ENCODE assay signal across 9 mouse cellular contexts in genomic region chr7:45234922-45235571, GRCm38 (mm10). TPM values are rescaled to one million over a fixed set of nuclear protein-coding genes. Genes with fewer than 3 reads are reported as not detected.
DNase-seq lines count a peak whose midpoint lies in the region; ATAC-seq and TF ChIP-seq lines count a peak whose summit lies in the region.
"Had no signal": no experiment of that assay in that cellular context is flagged by ENCODE, and none has a peak within 500 bp of the region (broad histone marks: within the 10 kb centered on the region; RNA-seq: fewer than 3 reads in every experiment).

No protein-coding gene starts in this region.

- peak overlapping the region; percentile 33; the same call in 1 of the 2 replicates for H3K4me3 ChIP-seq in heart, adult 2 months
- H3K4me3 ChIP-seq in lung, embryonic 15.5 days = peak overlapping the region; percentile 27
- H3K4me3 ChIP-seq in stomach, embryonic 15.5 days (replicated peaks) = peak overlapping the region; percentile 20

- WGBS in heart, adult 2 months = 19% methylated on average over 21 of the region's 21 CpGs
- 7% methylated on average over 21 of the region's 21 CpGs for WGBS in lung, embryonic 15.5 days
- WGBS in stomach, embryonic 15.5 days = 6% methylated on average over 21 of the region's 21 CpGs

- H3K36me3 ChIP-seq in heart, adult 2 months (ENCODE audit: control insufficient read depth, insufficient read depth, low read length) = no peaks in the 10 kb centered on the region
- H3K36me3 ChIP-seq in lung, embryonic 15.5 days = peaks cover 25% of the 10 kb centered on the region
- H3K36me3 ChIP-seq in stomach, embryonic 15.5 days = peaks cover 15% of the 10 kb centered on the region; the same call in 1 of the 2 replicates

- no peak for TF ChIP-seq CTCF in heart, adult 2 months (IDR thresholded peaks at IDR 0.05)

- TF ChIP-seq POLR2A in heart, adult 2 months (IDR thresholded peaks at IDR 0.05; ENCODE audit: insufficient read depth, low read depth, low read length) = peak; percentile 56

- no peaks in the 10 kb centered on the region for H3K79me2 ChIP-seq in heart, adult 2 months (replicated peaks; ENCODE audit: control insufficient read depth, insufficient read depth, low read length)

- DNase-seq in Muller cell, postnatal 12 days (ENCODE audit: inconsistent ontology term) = peak; percentile 66
- DNase-seq in brain, adult 2 months (ENCODE audit: low read depth, low spot score) = peak; percentile 57
- peak; percentile 56 to 60 for DNase-seq in heart, adult 2 months
- peak; percentile 32 for DNase-seq in kidney, adult 9 months
- no peak for DNase-seq in spleen, postnatal 4 days (ENCODE audit: low spot score in 2 of 2)

- H3K9me3 ChIP-seq in lung, embryonic 15.5 days = no peaks in the 10 kb centered on the region
- no peaks in the 10 kb centered on the region for H3K9me3 ChIP-seq in stomach, embryonic 15.5 days

- H3K4me1 ChIP-seq in heart, adult 2 months (ENCODE audit: control insufficient read depth, insufficient read depth, low read length) = peaks cover 6% of the 10 kb centered on the region
- H3K4me1 ChIP-seq in lung, embryonic 15.5 days = peaks cover 37% of the 10 kb centered on the region
- H3K4me1 ChIP-seq in stomach, embryonic 15.5 days = peaks cover 27% of the 10 kb centered on the region

- intact Hi-C loops in heart, adult 2 months (cut with DNase I) = no loop called here

- 0 out of 2 replicates have a peak overlapping the region, but pooled peaks have one; percentile 6 for H3K9ac ChIP-seq in heart, adult 2 months (ENCODE audit: low read depth, low read length)
- no peak overlapping the region for H3K9ac ChIP-seq in lung, embryonic 15.5 days
- H3K9ac ChIP-seq in stomach, embryonic 15.5 days = 0 out of 2 replicates have a peak overlapping the region, but pooled peaks have one; percentile 14

- TF ChIP-seq EP300 in heart, adult 2 months (IDR thresholded peaks at IDR 0.05; ENCODE audit: insufficient read depth, low read depth, low read length) = no peak

- H3K4me2 ChIP-seq in lung, embryonic 15.5 days = peak overlapping the region; percentile 58
- peak overlapping the region; percentile 44 for H3K4me2 ChIP-seq in stomach, embryonic 15.5 days

- H3K27me3 ChIP-seq in heart, adult 2 months (ENCODE audit: control insufficient read depth, insufficient read depth, low read length) = no peaks in the 10 kb centered on the region
- H3K27me3 ChIP-seq in lung, embryonic 15.5 days = no peaks in the 10 kb centered on the region
- H3K27me3 ChIP-seq in stomach, embryonic 15.5 days (replicated peaks) = peaks cover 4% of the 10 kb centered on the region; the same call in 1 of the 2 replicates

- H3K27ac ChIP-seq in heart, adult 2 months = peak overlapping the region; percentile 43; the same call in 1 of the 2 replicates
- peak overlapping the region; percentile 38 for H3K27ac ChIP-seq in lung, embryonic 15.5 days
- peak overlapping the region; percentile 54; the same call in 1 of the 2 replicates for H3K27ac ChIP-seq in stomach, embryonic 15.5 days

- ATAC-seq in lung, embryonic 15.5 days (ENCODE audit: borderline replicate concordance, extremely low read depth, low FRiP score, low TSS enrichment) = peak; percentile 78
- peak; percentile 71 for ATAC-seq in stomach, embryonic 15.5 days (ENCODE audit: insufficient read depth, low FRiP score, low read depth)
- no peak for ATAC-seq in activated CD4-positive, CD25-positive, alpha-beta regulatory T cell, adult 4 months

RNA-seq across cellular contexts. Expression of gene Cd37, which starts 3.9 kb away (rescaled TPM):
- 1 to 10 TPM; 3.1 to 4.3 TPM for total RNA-seq in heart, adult 2 months (2021)
- polyA plus RNA-seq in heart, adult 2 months (2012; rRNA removed) = 10.0 and 21.2 TPM in 2 replicates
- 3.1 and 3.8 TPM in 2 replicates for polyA plus RNA-seq in lung, embryonic 15.5 days (2015; fragmentation: Nextera tagmentation; extraction: Ambion mirVana)
- 4.2 and 7.1 TPM in 2 replicates for polyA plus RNA-seq in stomach, embryonic 15.5 days (2015; fragmentation: Nextera tagmentation; extraction: Ambion mirVana)
- polyA plus RNA-seq in activated CD4-positive, CD25-positive, alpha-beta regulatory T cell, adult 4 months (2017; shearing (Covaris generic)) = 100 to 1,000 TPM; 420 to 495 TPM

RNA-seq across cellular contexts. Expression of gene Slc6a16, which starts 5.8 kb away (rescaled TPM):
- total RNA-seq in heart, adult 2 months (2021) = not detected
- polyA plus RNA-seq in heart, adult 2 months (2012; rRNA removed) = 0.15 TPM in 1 of 2 replicates, not detected in the other
- 0.16 TPM in 1 of 2 replicates, not detected in the other for polyA plus RNA-seq in lung, embryonic 15.5 days (2015; fragmentation: Nextera tagmentation; extraction: Ambion mirVana)
- polyA plus RNA-seq in stomach, embryonic 15.5 days (2015; fragmentation: Nextera tagmentation; extraction: Ambion mirVana) = not detected in 2 replicates
- polyA plus RNA-seq in activated CD4-positive, CD25-positive, alpha-beta regulatory T cell, adult 4 months (2017; shearing (Covaris generic)) = not detected
- total RNA-seq: common myeloid progenitor, adult 5-6 weeks had no signal

RNA-seq across cellular contexts. Expression of gene Tead2, which starts 19.5 kb away (rescaled TPM):
- total RNA-seq in heart, adult 2 months (2021) = 10 to 100 TPM in 1 of 2 experiments, 1 to 10 TPM in 1; 6.2 to 10.8 TPM
- 13.1 and 14.0 TPM in 2 replicates for polyA plus RNA-seq in heart, adult 2 months (2012; rRNA removed)
- 180 and 183 TPM in 2 replicates for polyA plus RNA-seq in lung, embryonic 15.5 days (2015; fragmentation: Nextera tagmentation; extraction: Ambion mirVana)
- polyA plus RNA-seq in stomach, embryonic 15.5 days (2015; fragmentation: Nextera tagmentation; extraction: Ambion mirVana) = 123 and 141 TPM in 2 replicates
- 1 to 10 TPM; 1.5 to 2.8 TPM for polyA plus RNA-seq in activated CD4-positive, CD25-positive, alpha-beta regulatory T cell, adult 4 months (2017; shearing (Covaris generic))

RNA-seq across cellular contexts. Expression of gene Dkkl1, which starts 23.1 kb away (rescaled TPM):
- not detected for total RNA-seq in heart, adult 2 months (2021)
- polyA plus RNA-seq in heart, adult 2 months (2012; rRNA removed) = 0.37 and 0.73 TPM in 2 replicates
- polyA plus RNA-seq in lung, embryonic 15.5 days (2015; fragmentation: Nextera tagmentation; extraction: Ambion mirVana) = 0.54 and 1.1 TPM in 2 replicates
- polyA plus RNA-seq in stomach, embryonic 15.5 days (2015; fragmentation: Nextera tagmentation; extraction: Ambion mirVana) = 1.1 and 1.4 TPM in 2 replicates
- 10 to 100 TPM; 20.6 to 24.7 TPM for polyA plus RNA-seq in activated CD4-positive, CD25-positive, alpha-beta regulatory T cell, adult 4 months (2017; shearing (Covaris generic))

RNA-seq across cellular contexts. Expression of gene Ccdc155, which starts 30.4 kb away (rescaled TPM):
- total RNA-seq in heart, adult 2 months (2021) = not detected
- polyA plus RNA-seq in heart, adult 2 months (2012; rRNA removed) = 0.06 and 0.12 TPM in 2 replicates
- 0.75 and 1.1 TPM in 2 replicates for polyA plus RNA-seq in lung, embryonic 15.5 days (2015; fragmentation: Nextera tagmentation; extraction: Ambion mirVana)
- polyA plus RNA-seq in stomach, embryonic 15.5 days (2015; fragmentation: Nextera tagmentation; extraction: Ambion mirVana) = 0.55 and 0.64 TPM in 2 replicates
- polyA plus RNA-seq in activated CD4-positive, CD25-positive, alpha-beta regulatory T cell, adult 4 months (2017; shearing (Covaris generic)) = under 1 TPM; 0.24 to 0.34 TPM

Comparison
In these comparisons a context has a peak if more than half of its experiments do, and no peak if none do; other contexts are left out.
1. DNase-seq: peak in Muller cell, postnatal 12 days (single experiment), brain, adult 2 months (single experiment), heart, adult 2 months (2 of 2) and kidney, adult 9 months (single experiment); none in spleen, postnatal 4 days (0 of 2).
2. RNA of gene Cd37, which starts 3.9 kb away (polyA plus RNA-seq): 420 to 495 TPM in activated CD4-positive, CD25-positive, alpha-beta regulatory T cell, adult 4 months; 10.0 to 21.2 TPM in heart, adult 2 months, 4.2 to 7.1 TPM in stomach, embryonic 15.5 days and 3.1 to 3.8 TPM in lung, embryonic 15.5 days; every median in the first group is over 10 times any median in the second.
3. Peak in every context shown above with its lines, with median percentiles within 50 percentile points of each other: H3K27ac ChIP-seq and H3K4me3 ChIP-seq.